ENCODE assay signal across 19 mouse cellular contexts in the genomic region with DNA sequence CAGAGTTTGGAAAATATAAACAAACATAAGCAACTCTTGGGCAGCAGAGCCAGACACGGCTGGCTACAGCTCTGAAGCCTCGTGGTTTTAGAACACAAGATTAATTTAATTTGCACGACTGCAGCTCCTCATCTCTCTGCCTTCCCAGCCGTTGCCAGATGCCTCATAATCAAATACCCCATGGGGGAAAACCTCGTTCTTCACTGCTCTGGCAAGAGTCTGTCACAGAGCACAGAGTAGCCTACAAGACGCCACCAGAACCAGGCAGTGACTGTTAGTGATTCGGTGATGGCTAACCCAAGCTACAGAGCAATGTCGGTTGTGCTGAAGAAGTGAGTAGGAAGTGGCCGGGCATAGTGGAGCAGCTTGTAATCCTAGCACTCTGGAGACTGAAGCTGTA. TPM values are rescaled to one million over a fixed set of nuclear protein-coding genes. Genes with fewer than 3 reads are reported as not detected.
DNase-seq lines count a peak whose midpoint lies in the region; ATAC-seq and TF ChIP-seq lines count a peak whose summit lies in the region.
"Had no signal": no experiment of that assay in that cellular context is flagged by ENCODE, and none has a peak within 500 bp of the region (broad histone marks: within the 10 kb centered on the region; RNA-seq: fewer than 3 reads in every experiment).

No protein-coding gene starts in this region.

- H3K79me2 ChIP-seq in liver, adult 2 months (ENCODE audit: control insufficient read depth, insufficient read depth, low read length) = no peaks in the 10 kb centered on the region

- H3K4me2 ChIP-seq in heart, embryonic 11.5 days = no peak overlapping the region
- H3K4me2 ChIP-seq: embryonic facial prominence, embryonic 12.5 days; forebrain, embryonic 15.5 days; hindbrain, embryonic 15.5 days had no signal

- H3K27ac ChIP-seq in heart, embryonic 10.5 days = no peak overlapping the region
- H3K27ac ChIP-seq in heart, embryonic 11.5 days (ENCODE audit: low read depth, low read length) = no peak overlapping the region
- H3K27ac ChIP-seq in liver, adult 2 months (replicated peaks; ENCODE audit: insufficient read depth, low read depth, low read length) = no peak overlapping the region
- no peak overlapping the region for H3K27ac ChIP-seq in limb, embryonic 10.5 days
- H3K27ac ChIP-seq: embryonic facial prominence, embryonic 12.5 days; forebrain, embryonic 15.5 days; hindbrain, embryonic 15.5 days had no signal

- H3K27me3 ChIP-seq in heart, embryonic 10.5 days (ENCODE audit: insufficient read depth, poor library complexity, severe bottlenecking) = no peaks in the 10 kb centered on the region
- H3K27me3 ChIP-seq in heart, embryonic 11.5 days (ENCODE audit: control insufficient read depth, insufficient read depth, low read length) = no peaks in the 10 kb centered on the region
- H3K27me3 ChIP-seq in liver, adult 2 months (ENCODE audit: control insufficient read depth, insufficient read depth, low read length) = no peaks in the 10 kb centered on the region
- H3K27me3 ChIP-seq in limb, embryonic 10.5 days (ENCODE audit: low read depth, poor library complexity, severe bottlenecking) = peaks cover 28% of the 10 kb centered on the region
- H3K27me3 ChIP-seq: embryonic facial prominence, embryonic 12.5 days; Patski had no signal

- no peaks in the 10 kb centered on the region for H3K9me3 ChIP-seq in heart, embryonic 10.5 days
- H3K9me3 ChIP-seq in heart, embryonic 11.5 days (replicated peaks; ENCODE audit: control insufficient read depth, low read length) = no peaks in the 10 kb centered on the region
- H3K9me3 ChIP-seq in limb, embryonic 10.5 days (replicated peaks) = no peaks in the 10 kb centered on the region
- H3K9me3 ChIP-seq: embryonic facial prominence, embryonic 12.5 days; forebrain, embryonic 15.5 days; hindbrain, embryonic 15.5 days had no signal

- 64% methylated on average over 9 of the region's 9 CpGs for WGBS in heart, embryonic 10.5 days
- WGBS in heart, embryonic 11.5 days (ENCODE audit: insufficient replicate concordance) = 60% methylated on average over 9 of the region's 9 CpGs
- WGBS in liver, adult 2 months = 80% methylated on average over 9 of the region's 9 CpGs
- WGBS in limb, embryonic 10.5 days = 67% methylated on average over 9 of the region's 9 CpGs

- peaks cover 46% of the 10 kb centered on the region for H3K4me1 ChIP-seq in heart, embryonic 10.5 days
- H3K4me1 ChIP-seq in heart, embryonic 11.5 days (ENCODE audit: control insufficient read depth, insufficient read depth, low read length) = peaks cover 7% of the 10 kb centered on the region; the same call in 1 of the 2 replicates
- peaks cover 2% of the 10 kb centered on the region; the same call in 1 of the 2 replicates for H3K4me1 ChIP-seq in liver, adult 2 months (ENCODE audit: control insufficient read depth, insufficient read depth, low read length)
- H3K4me1 ChIP-seq in limb, embryonic 10.5 days = peaks cover 24% of the 10 kb centered on the region

- TF ChIP-seq POLR2A in liver, adult 2 months (IDR thresholded peaks at IDR 0.05; ENCODE audit: extremely low read depth, insufficient read depth, low read length) = no peak

- no peak for TF ChIP-seq CTCF in liver, adult 2 months (IDR thresholded peaks at IDR 0.05; ENCODE audit: low read depth, low read length)

- H3K36me3 ChIP-seq in heart, embryonic 10.5 days = peaks cover 9% of the 10 kb centered on the region
- no peaks in the 10 kb centered on the region for H3K36me3 ChIP-seq in heart, embryonic 11.5 days (ENCODE audit: control insufficient read depth, insufficient read depth, low read length)
- H3K36me3 ChIP-seq in liver, adult 2 months (ENCODE audit: control insufficient read depth, insufficient read depth, low read length) = no peaks in the 10 kb centered on the region
- H3K36me3 ChIP-seq in limb, embryonic 10.5 days = no peaks in the 10 kb centered on the region
- H3K36me3 ChIP-seq: embryonic facial prominence, embryonic 12.5 days; forebrain, embryonic 15.5 days; hindbrain, embryonic 15.5 days had no signal

- ATAC-seq in heart, embryonic 11.5 days (replicated peaks; ENCODE audit: insufficient number of reproducible peaks, low FRiP score, low TSS enrichment) = no peak
- ATAC-seq: activated CD4-positive, CD25-positive, alpha-beta regulatory T cell, adult 4 months; forebrain, embryonic 15.5 days; Patski had no signal

- DNase-seq in heart, embryonic 10.5 days (ENCODE audit: low spot score) = peak; percentile 66
- peak; percentile 10 for DNase-seq in liver, adult 2 months (ENCODE audit: extremely low read depth, low read depth, low spot score)
- no peak for DNase-seq in liver
- peak; percentile 39 for DNase-seq in lung, postnatal 10 days
- DNase-seq in lung, postnatal 14 days = no peak
- peak; percentile 24 for DNase-seq in limb, embryonic 10.5 days (ENCODE audit: low spot score)
- DNase-seq: adrenal gland, postnatal 14 days; cerebellum, adult 11-12 months; cerebellum, adult 9-10 months; cerebellum, postnatal 25 days; gastrocnemius, postnatal 36 days; heart, adult 18-20 months; heart, postnatal 14 days had no signal

- H3K9ac ChIP-seq in heart, embryonic 11.5 days (ENCODE audit: low read depth, low read length) = no peak overlapping the region
- H3K9ac ChIP-seq in liver, adult 2 months (ENCODE audit: low read depth, low read length) = no peak overlapping the region
- H3K9ac ChIP-seq: embryonic facial prominence, embryonic 12.5 days; forebrain, embryonic 15.5 days; hindbrain, embryonic 15.5 days had no signal

- no peak overlapping the region for H3K4me3 ChIP-seq in heart, embryonic 10.5 days
- no peak overlapping the region for H3K4me3 ChIP-seq in heart, embryonic 11.5 days (ENCODE audit: low read depth, low read length)
- no peak overlapping the region for H3K4me3 ChIP-seq in liver, adult 2 months (ENCODE audit: insufficient read depth, low read depth, low read length)
- no peak overlapping the region for H3K4me3 ChIP-seq in limb, embryonic 10.5 days
- H3K4me3 ChIP-seq: embryonic facial prominence, embryonic 12.5 days; forebrain, embryonic 15.5 days; hindbrain, embryonic 15.5 days had no signal

RNA-seq across cellular contexts. Expression of gene Msrb3, which starts 2.8 kb away (rescaled TPM):
- polyA plus RNA-seq in heart, embryonic 10.5 days (2016; fragmentation: Nextera tagmentation; extraction: Ambion mirVana) = 15.4 and 20.6 TPM in 2 replicates
- 20.5 and 31.4 TPM in 2 replicates for polyA plus RNA-seq in heart, embryonic 11.5 days (2014; fragmentation: Nextera tagmentation; extraction: Ambion mirVana)
- total RNA-seq in liver, adult 2 months (2014; rRNA removed) = 9.5 and 10.1 TPM in 2 replicates
- polyA plus RNA-seq in liver, adult 2 months (2012; rRNA removed) = 3.7 and 4.1 TPM in 2 replicates
- polyA plus RNA-seq in limb, embryonic 10.5 days (2016; fragmentation: Nextera tagmentation; extraction: Ambion mirVana) = 5.4 and 7.2 TPM in 2 replicates

Comparison
In these comparisons a context has a peak if more than half of its experiments do, and no peak if none do; other contexts are left out.
1. DNase-seq: peak in heart, embryonic 10.5 days (single experiment), liver, adult 2 months (single experiment), lung, postnatal 10 days (single experiment) and limb, embryonic 10.5 days (single experiment); none in liver (single experiment) and lung, postnatal 14 days (single experiment).